Mouse (Mus musculus): ENCODE results near the gene Foxp1. TPM values are rescaled to one million over a fixed set of nuclear protein-coding genes. Genes with fewer than 3 reads are reported as not detected.

Foxp1 gene
- polyA plus RNA-seq, 1 experiment from 2014 or later: 57.8 TPM

DNA sequence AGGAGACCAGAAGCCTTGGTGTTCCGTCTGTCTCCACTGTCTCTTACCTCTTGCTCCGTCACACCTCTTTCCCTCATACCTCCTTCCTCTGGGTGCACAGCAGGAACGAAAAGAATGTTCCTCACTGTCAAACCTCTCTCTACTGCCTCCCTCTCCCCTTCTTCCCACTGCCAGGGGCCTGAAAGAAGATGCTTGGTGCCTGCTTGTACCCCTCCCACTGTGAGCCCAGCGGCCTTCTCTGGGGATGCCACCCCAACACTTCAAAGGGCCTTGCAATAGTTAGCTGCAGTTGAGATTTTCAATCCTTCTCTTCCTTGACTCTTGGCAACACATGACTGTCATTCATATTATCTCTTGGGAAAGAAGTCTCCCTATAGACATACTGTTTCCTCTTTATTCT, 339.7 kb downstream of the Foxp1 start:
- WGBS: 92% methylated on average over 4 of the region's 4 CpGs

GRCm38 (mm10) chr6:99176216-99176615, 346.3 kb downstream of the Foxp1 start:
- no peak overlapping the region for H3K27ac ChIP-seq
- no peaks in the 10 kb centered on the region for H3K27me3 ChIP-seq (ENCODE audit: poor library complexity, severe bottlenecking)
- no peak overlapping the region for H3K4me3 ChIP-seq
- H3K4me1 ChIP-seq: peaks cover 12% of the 10 kb centered on the region
- no peak for DNase-seq (ENCODE audit: extremely low spot score, low spot score)
- H3K9me3 ChIP-seq: no peaks in the 10 kb centered on the region
- H3K36me3 ChIP-seq (replicated peaks): no peaks in the 10 kb centered on the region
- 91% methylated on average over 3 of the region's 3 CpGs for WGBS

More for the DNA sequence above, 339.7 kb downstream of the Foxp1 start:
- DNase-seq (ENCODE audit: extremely low spot score, low spot score): no peak
- Histone ChIP-seq H3K36me3 (replicated peaks) (no peaks in the 10 kb centered on the region), H3K4me1 (peaks cover 18% of the 10 kb centered on the region), H3K27ac (no peak overlapping the region), H3K27me3 (ENCODE audit: poor library complexity, severe bottlenecking) (no peaks in the 10 kb centered on the region), H3K9me3 (no peaks in the 10 kb centered on the region), H3K4me3 (no peak overlapping the region)

- Histone ChIP-seq H3K27ac (0 out of 2 replicates have a peak overlapping the region, but pooled peaks have one; percentile 13), H3K36me3 (replicated peaks) (no peaks in the 10 kb centered on the region), H3K27me3 (ENCODE audit: poor library complexity, severe bottlenecking) (no peaks in the 10 kb centered on the region), H3K4me1 (peaks cover 12% of the 10 kb centered on the region), H3K9me3 (no peaks in the 10 kb centered on the region), H3K4me3 (no peak overlapping the region)
- 82% methylated on average over 5 of the region's 5 CpGs for WGBS
- no peak for DNase-seq (ENCODE audit: extremely low spot score, low spot score)
These were observed 347.1 kb downstream of the Foxp1 start for GRCm38 (mm10) chr6:99175377-99175776.

- H3K36me3 ChIP-seq (replicated peaks): no peaks in the 10 kb centered on the region
- H3K4me3 ChIP-seq: no peak overlapping the region
- no peak overlapping the region for H3K27ac ChIP-seq
- peaks cover 16% of the 10 kb centered on the region for H3K4me1 ChIP-seq
- no peak for DNase-seq (ENCODE audit: extremely low spot score, low spot score)
- WGBS: 89% methylated on average over 2 of the region's 2 CpGs
- no peaks in the 10 kb centered on the region for H3K27me3 ChIP-seq (ENCODE audit: poor library complexity, severe bottlenecking)
- no peaks in the 10 kb centered on the region for H3K9me3 ChIP-seq
These were observed 348.7 kb downstream of the Foxp1 start for GRCm38 (mm10) chr6:99173902-99174210.

- H3K4me3 ChIP-seq: no peak overlapping the region
- no peaks in the 10 kb centered on the region for H3K36me3 ChIP-seq (replicated peaks)
- H3K27ac ChIP-seq: no peak overlapping the region
- H3K9me3 ChIP-seq: no peaks in the 10 kb centered on the region
- no peak for DNase-seq (ENCODE audit: extremely low spot score, low spot score)
- H3K27me3 ChIP-seq (ENCODE audit: poor library complexity, severe bottlenecking): no peaks in the 10 kb centered on the region
- WGBS: 79% methylated on average over 14 of the region's 14 CpGs
- peaks cover 19% of the 10 kb centered on the region for H3K4me1 ChIP-seq
These were observed 349.2 kb downstream of the Foxp1 start for GRCm38 (mm10) chr6:99173066-99173901.

DNA sequence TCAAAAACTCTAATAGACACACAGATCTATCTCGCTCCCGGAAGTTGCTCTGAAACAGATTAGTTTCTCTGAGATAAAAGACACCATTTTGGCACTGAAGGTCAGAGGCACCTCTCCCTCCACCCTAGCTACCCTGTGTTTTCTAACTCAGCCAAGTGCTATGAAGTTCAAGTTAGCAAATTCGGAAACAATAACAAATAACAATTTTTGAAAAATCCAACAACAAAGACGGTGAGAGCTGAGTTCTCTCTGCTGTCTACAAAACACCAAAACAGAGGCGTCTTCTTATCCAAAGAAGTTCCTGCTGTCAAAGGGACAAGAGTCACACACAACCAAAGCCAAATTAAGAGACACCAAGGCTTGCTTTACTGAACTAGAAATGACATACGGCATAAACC, 349.9 kb downstream of the Foxp1 start:
- Histone ChIP-seq H3K4me1 (peaks cover 24% of the 10 kb centered on the region), H3K27me3 (ENCODE audit: poor library complexity, severe bottlenecking) (no peaks in the 10 kb centered on the region), H3K4me3 (no peak overlapping the region), H3K27ac (no peak overlapping the region), H3K36me3 (replicated peaks) (no peaks in the 10 kb centered on the region), H3K9me3 (no peaks in the 10 kb centered on the region)
- WGBS: 92% methylated on average over 6 of the region's 6 CpGs
- no peak for DNase-seq (ENCODE audit: extremely low spot score, low spot score)

- no peaks in the 10 kb centered on the region for H3K36me3 ChIP-seq (replicated peaks)
- H3K9me3 ChIP-seq: no peaks in the 10 kb centered on the region
- 91% methylated on average over 8 of the region's 8 CpGs for WGBS
- no peak overlapping the region for H3K4me3 ChIP-seq
- no peaks in the 10 kb centered on the region for H3K27me3 ChIP-seq (ENCODE audit: poor library complexity, severe bottlenecking)
- no peak overlapping the region for H3K27ac ChIP-seq
- peaks cover 29% of the 10 kb centered on the region for H3K4me1 ChIP-seq
- DNase-seq (ENCODE audit: extremely low spot score, low spot score): no peak
These were observed 350.5 kb downstream of the Foxp1 start for GRCm38 (mm10) chr6:99171901-99172588.

DNA sequence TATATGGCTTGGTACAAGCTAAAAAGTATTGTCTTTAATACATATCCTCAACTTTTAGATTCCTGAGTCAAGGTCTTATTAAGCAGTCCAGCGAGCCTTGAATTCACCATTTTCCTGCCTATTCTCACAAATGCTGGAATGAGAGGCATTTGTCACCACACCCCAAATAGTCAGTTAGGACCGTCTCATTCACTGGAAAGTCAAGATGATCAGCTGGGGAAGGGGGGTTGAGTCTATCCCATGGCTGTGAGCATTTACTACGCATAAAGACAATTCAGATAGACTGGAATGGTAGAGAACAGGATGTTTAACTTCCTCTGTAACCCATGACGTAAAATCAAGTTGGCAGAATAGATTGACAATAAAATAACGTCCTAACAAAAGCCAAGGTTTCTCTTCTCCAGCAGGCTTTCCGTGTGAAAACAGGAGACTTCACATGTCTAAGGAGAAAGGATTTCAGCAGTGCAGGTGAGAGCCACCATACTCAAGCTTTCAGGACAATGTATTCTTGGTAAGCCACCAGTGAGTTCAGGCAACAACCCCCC, 351.2 kb downstream of the Foxp1 start:
- Histone ChIP-seq H3K27ac (no peak overlapping the region), H3K9me3 (no peaks in the 10 kb centered on the region), H3K27me3 (ENCODE audit: poor library complexity, severe bottlenecking) (no peaks in the 10 kb centered on the region), H3K36me3 (replicated peaks) (no peaks in the 10 kb centered on the region), H3K4me3 (no peak overlapping the region), H3K4me1 (peaks cover 32% of the 10 kb centered on the region)
- DNase-seq (ENCODE audit: extremely low spot score, low spot score): no peak
- 89% methylated on average over 6 of the region's 6 CpGs for WGBS

DNA sequence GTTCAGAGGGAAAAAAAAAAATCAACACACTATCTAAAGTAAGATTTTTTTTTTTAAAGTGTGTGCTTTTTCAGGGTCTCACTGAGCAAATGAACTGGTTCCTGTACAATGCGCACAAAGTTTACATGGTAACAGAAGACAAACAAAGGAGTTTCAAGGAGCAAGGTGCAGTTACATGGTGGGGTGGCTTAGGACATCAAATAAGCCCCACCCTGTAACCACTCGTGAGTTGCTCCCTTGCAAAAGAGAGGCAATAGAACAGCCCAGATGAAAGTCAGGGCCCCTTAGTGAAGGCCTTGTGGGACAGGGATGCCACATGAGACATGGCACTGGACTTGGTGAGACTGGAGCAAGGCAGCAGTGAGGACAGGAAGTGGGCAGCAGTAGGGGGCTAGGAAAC, 353.8 kb downstream of the Foxp1 start:
- no peaks in the 10 kb centered on the region for H3K9me3 ChIP-seq
- DNase-seq (ENCODE audit: extremely low spot score, low spot score): no peak
- peaks cover 26% of the 10 kb centered on the region for H3K4me1 ChIP-seq
- WGBS: 83% methylated on average over 2 of the region's 2 CpGs
- no peak overlapping the region for H3K4me3 ChIP-seq
- H3K27ac ChIP-seq: peak overlapping the region; percentile 59; the same call in 1 of the 2 replicates
- H3K27me3 ChIP-seq (ENCODE audit: poor library complexity, severe bottlenecking): no peaks in the 10 kb centered on the region
- H3K36me3 ChIP-seq (replicated peaks): no peaks in the 10 kb centered on the region

DNA sequence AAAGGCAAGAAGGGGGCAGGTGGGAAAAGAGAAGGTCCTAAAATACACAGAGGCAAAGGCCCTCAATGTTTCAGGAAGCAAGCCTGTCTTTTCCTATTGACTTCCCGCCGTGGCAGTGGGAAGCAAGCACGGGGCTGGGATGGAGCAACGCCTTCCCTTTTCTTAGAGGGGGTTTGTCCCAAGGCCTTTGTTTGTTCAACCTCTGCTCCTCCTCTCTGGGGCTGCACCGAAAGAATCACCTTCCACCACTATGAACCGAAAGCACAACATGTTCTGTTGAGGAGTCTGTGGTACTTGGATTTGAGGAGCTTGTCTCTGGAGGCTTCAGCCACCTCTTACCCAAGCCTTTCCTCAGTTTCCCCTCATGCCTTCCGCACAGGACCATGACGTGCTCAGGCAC, 355.5 kb downstream of the Foxp1 start:
- Histone ChIP-seq H3K36me3 (replicated peaks) (no peaks in the 10 kb centered on the region), H3K27ac (no peak overlapping the region), H3K4me1 (peaks cover 29% of the 10 kb centered on the region), H3K9me3 (no peaks in the 10 kb centered on the region), H3K4me3 (no peak overlapping the region), H3K27me3 (ENCODE audit: poor library complexity, severe bottlenecking) (no peaks in the 10 kb centered on the region)
- DNase-seq (ENCODE audit: extremely low spot score, low spot score): no peak
- 52% methylated on average over 8 of the region's 8 CpGs for WGBS

- no peaks in the 10 kb centered on the region for H3K36me3 ChIP-seq (replicated peaks)
- H3K4me1 ChIP-seq: peaks cover 24% of the 10 kb centered on the region
- no peak for DNase-seq (ENCODE audit: extremely low spot score, low spot score)
- no peaks in the 10 kb centered on the region for H3K9me3 ChIP-seq
- H3K27me3 ChIP-seq (ENCODE audit: poor library complexity, severe bottlenecking): no peaks in the 10 kb centered on the region
- WGBS: 90% methylated on average over 4 of the region's 4 CpGs
- H3K27ac ChIP-seq: no peak overlapping the region
- H3K4me3 ChIP-seq: no peak overlapping the region
These were observed 356.4 kb downstream of the Foxp1 start for GRCm38 (mm10) chr6:99166169-99166568.

GRCm38 (mm10) chr6:99164760-99165159, 357.8 kb downstream of the Foxp1 start:
- no peak overlapping the region for H3K4me3 ChIP-seq
- no peak for DNase-seq (ENCODE audit: extremely low spot score, low spot score)
- no peaks in the 10 kb centered on the region for H3K27me3 ChIP-seq (ENCODE audit: poor library complexity, severe bottlenecking)
- H3K9me3 ChIP-seq: no peaks in the 10 kb centered on the region
- 92% methylated on average over 6 of the region's 6 CpGs for WGBS
- no peaks in the 10 kb centered on the region for H3K36me3 ChIP-seq (replicated peaks)
- H3K4me1 ChIP-seq: peaks cover 34% of the 10 kb centered on the region
- H3K27ac ChIP-seq: no peak overlapping the region

GRCm38 (mm10) chr6:99162716-99163115, 359.8 kb downstream of the Foxp1 start:
- no peaks in the 10 kb centered on the region for H3K36me3 ChIP-seq (replicated peaks)
- DNase-seq (ENCODE audit: extremely low spot score, low spot score): no peak
- no peak overlapping the region for H3K4me3 ChIP-seq
- H3K27ac ChIP-seq: peak overlapping the region; percentile 11; the same call in 1 of the 2 replicates
- no peaks in the 10 kb centered on the region for H3K9me3 ChIP-seq
- no peaks in the 10 kb centered on the region for H3K27me3 ChIP-seq (ENCODE audit: poor library complexity, severe bottlenecking)
- peaks cover 32% of the 10 kb centered on the region for H3K4me1 ChIP-seq
- WGBS: 89% methylated on average over 15 of the region's 15 CpGs

Measured in forebrain, embryonic 10.5 days (tissue).